Mouse (Mus musculus) adrenal gland, postnatal 14 days (tissue): Measurements from ENCODE around the gene Il4i1. TPM values are rescaled to one million over a fixed set of nuclear protein-coding genes. Genes with fewer than 3 reads are reported as not detected.

ENCODE experiments used
- microRNA-seq, 2 experiments: library from miRNA; unstranded; fragments of <30 nt; microRNA quantifications; one replicate each; pipeline ENCODE4 v1.2.0; 2021
- total RNA-seq: library from RNA; stranded (reverse); gene quantifications from 2 replicates; pipeline ENCODE4 v1.2.3, GENCODE M21; 2021

The Il4i1 gene
- total RNA-seq, 1 experiment from 2014 or later = 2.0 TPM

Small RNA genes within 50 kb of the gene (microRNA-seq; reads per million reads assigned to microRNA genes)
- 0 reads per million in 2 experiments for gene Mir707

Other genes with a start within 250 kb of the Il4i1 start
- 2.0 and 10.4 TPM in 2 replicates for gene Napsa, start 244.0 kb upstream of the Il4i1 start, total RNA-seq
- 5.5 and 6.8 TPM in 2 replicates for gene Kcnc3, start 225.7 kb upstream of the Il4i1 start, total RNA-seq
- 3.9 and 5.1 TPM in 2 replicates for gene Myh14, start 145.5 kb upstream of the Il4i1 start, total RNA-seq
- not detected in 2 replicates for gene Izumo2, start 107.6 kb upstream of the Il4i1 start, total RNA-seq
- gene Vrk3, start 68.0 kb upstream of the Il4i1 start, total RNA-seq = 34.3 and 52.4 TPM in 2 replicates
- 0.79 and 1.3 TPM in 2 replicates for gene Zfp473, start 65.3 kb upstream of the Il4i1 start, total RNA-seq
- gene Nup62, start 299 bp upstream of the Il4i1 start, total RNA-seq = 45.7 and 59.1 TPM in 2 replicates
- gene Atf5, start 271 bp downstream of the Il4i1 start, total RNA-seq = 147 and 165 TPM in 2 replicates
- gene Akt1s1, start 32.6 kb downstream of the Il4i1 start, total RNA-seq = 90.6 and 104 TPM in 2 replicates
- gene Tbc1d17, start 32.7 kb downstream of the Il4i1 start, total RNA-seq = 58.8 and 66.1 TPM in 2 replicates
- 35.2 and 45.1 TPM in 2 replicates for gene Pnkp, start 40.8 kb downstream of the Il4i1 start, total RNA-seq
- 239 and 241 TPM in 2 replicates for gene Ptov1, start 53.4 kb downstream of the Il4i1 start, total RNA-seq
- gene Med25, start 76.3 kb downstream of the Il4i1 start, total RNA-seq = 75.3 and 87.2 TPM in 2 replicates
- 23.5 and 24.8 TPM in 2 replicates for gene Fuz, start 79.7 kb downstream of the Il4i1 start, total RNA-seq
- 81.2 and 83.2 TPM in 2 replicates for gene Ap2a1, start 113.1 kb downstream of the Il4i1 start, total RNA-seq
- not detected in 2 replicates for gene Tsks, start 126.8 kb downstream of the Il4i1 start, total RNA-seq
- gene Cpt1c, start 158.5 kb downstream of the Il4i1 start, total RNA-seq = 9.6 and 12.4 TPM in 2 replicates
- 224 and 250 TPM in 2 replicates for gene Prmt1, start 170.2 kb downstream of the Il4i1 start, total RNA-seq
- gene Irf3, start 181.3 kb downstream of the Il4i1 start, total RNA-seq = 95.1 and 108 TPM in 2 replicates
- 16.1 and 16.6 TPM in 2 replicates for gene Bcl2l12, start 182.3 kb downstream of the Il4i1 start, total RNA-seq
- gene Scaf1, start 200.0 kb downstream of the Il4i1 start, total RNA-seq = 76.3 and 77.2 TPM in 2 replicates
- 60.3 and 63.4 TPM in 2 replicates for gene Rras, start 201.6 kb downstream of the Il4i1 start, total RNA-seq
- 42.6 and 44.6 TPM in 2 replicates for gene Prr12, start 236.5 kb downstream of the Il4i1 start, total RNA-seq
- gene Nosip, start 246.0 kb downstream of the Il4i1 start, total RNA-seq = 41.6 and 47.5 TPM in 2 replicates
- gene Prrg2, start 246.3 kb downstream of the Il4i1 start, total RNA-seq = 16.0 and 16.3 TPM in 2 replicates